Mouse (Mus musculus) kidney, embryonic 14.5 days (tissue): ENCODE measurements around the gene Tpgs1. TPM values are rescaled to one million over a fixed set of nuclear protein-coding genes. Genes with fewer than 3 reads are reported as not detected.

Experiments used
- ATAC-seq: fragments of 200-750 bp; cut with Nextera tagmentation; 2 replicates; pipeline ENCODE4 v1.8.0; 2017; ENCODE audit warnings: moderate number of reproducible peaks, mild to moderate bottlenecking, moderate TSS enrichment, moderate library complexity; ENCODE audit not compliant: low FRiP score, low TSS enrichment
- H3K27ac ChIP-seq: fragments of 300-500 bp; sonication (generic); 2 replicates; pipeline ENCODE4 v1.5.1; 2014; ENCODE audit warnings: low read depth, mild to moderate bottlenecking, low read length, moderate library complexity, mixed read lengths
- H3K27me3 ChIP-seq: fragments of 300-500 bp; sonication (generic); 2 replicates; pipeline ENCODE4 v1.6.1; 2014; ENCODE audit warnings: mild to moderate bottlenecking, low read length; ENCODE audit not compliant: control insufficient read depth, insufficient read depth
- H3K36me3 ChIP-seq: fragments of 300-500 bp; sonication (generic); 2 replicates; pipeline ENCODE4 v1.6.1; 2014; ENCODE audit warnings: low read length, mixed read lengths; ENCODE audit not compliant: control insufficient read depth, insufficient read depth
- H3K4me1 ChIP-seq: fragments of 300-500 bp; sonication (generic); 2 replicates; pipeline ENCODE4 v1.6.1; 2014; ENCODE audit warnings: low read length, mixed read lengths; ENCODE audit not compliant: control insufficient read depth, insufficient read depth
- H3K4me2 ChIP-seq: fragments of 300-500 bp; sonication (generic); replicated peaks from 2 replicates; pipeline ENCODE4 v1.6.1; 2014; ENCODE audit warnings: low read depth, mild to moderate bottlenecking, low read length
- H3K4me3 ChIP-seq: fragments of 300-500 bp; sonication (generic); 2 replicates; pipeline ENCODE4 v1.5.1; 2014; ENCODE audit warnings: mild to moderate bottlenecking, low read length
- H3K9ac ChIP-seq: fragments of 300-500 bp; sonication (generic); 2 replicates; pipeline ENCODE4 v1.6.1; 2014; ENCODE audit warnings: low read depth, mild to moderate bottlenecking, low read length, moderate library complexity
- H3K9me3 ChIP-seq: fragments of 300-500 bp; sonication (generic); 2 replicates; pipeline ENCODE4 v1.6.1; 2016; ENCODE audit warnings: low read length; ENCODE audit not compliant: control insufficient read depth
- WGBS: fragments of 180-500 bp; shearing (Covaris S2); extraction: QIAGEN DNeasy Blood & Tissue Kit; methylation state at CpG from one replicate; pipeline ENCODE4 v1.1.7; 2014; 5-methylcytosine and 5-hydroxymethylcytosine counted together
- polyA plus RNA-seq: library from polyadenylated mRNA; unstranded; fragments of >200 nt; fragmentation: Nextera tagmentation; extraction: Ambion mirVana; gene quantifications from 2 replicates; pipeline ENCODE4 v1.2.1, GENCODE M21; 2014

Tpgs1 gene
- polyA plus RNA-seq, 1 experiment from 2014 or later: 85.7 TPM

GRCm38 (mm10) chr10:79672088-79672455, 2.9 kb downstream of the Tpgs1 start:
- ATAC-seq: no peak
- Histone ChIP-seq H3K9ac (no peak overlapping the region), H3K4me3 (no peak overlapping the region)

GRCm38 (mm10) chr10:79673054-79673453, 3.9 kb downstream of the Tpgs1 start:
- 85% methylated on average over 3 of the region's 3 CpGs for WGBS
- H3K4me3 ChIP-seq: no peak overlapping the region
- H3K27ac ChIP-seq: no peak overlapping the region
- H3K4me2 ChIP-seq: no peak overlapping the region
- ATAC-seq: no peak
- no peaks in the 10 kb centered on the region for H3K27me3 ChIP-seq
- H3K4me1 ChIP-seq: peaks cover 25% of the 10 kb centered on the region
- H3K9ac ChIP-seq: no peak overlapping the region
- H3K9me3 ChIP-seq: no peaks in the 10 kb centered on the region
- peaks cover 15% of the 10 kb centered on the region; the same call in 1 of the 2 replicates for H3K36me3 ChIP-seq

More at GRCm38 (mm10) chr10:79672088-79672455, 2.9 kb downstream of the Tpgs1 start:
- peak overlapping the region; percentile 15 for H3K4me2 ChIP-seq
- H3K36me3 ChIP-seq: peaks cover 15% of the 10 kb centered on the region; the same call in 1 of the 2 replicates
- H3K4me1 ChIP-seq: peaks cover 25% of the 10 kb centered on the region
- H3K27me3 ChIP-seq: no peaks in the 10 kb centered on the region
- H3K9me3 ChIP-seq: no peaks in the 10 kb centered on the region
- peak overlapping the region; percentile 68; the same call in 1 of the 2 replicates for H3K27ac ChIP-seq
- 41% methylated on average over 3 of the region's 3 CpGs for WGBS

- 65% methylated on average over 42 of the region's 44 CpGs for WGBS
- H3K36me3 ChIP-seq: peaks cover 15% of the 10 kb centered on the region; the same call in 1 of the 2 replicates
Observed at GRCm38 (mm10) chr10:79675346-79676035, 6.3 kb downstream of the Tpgs1 start.

GRCm38 (mm10) chr10:79680606-79681495, 11.7 kb downstream of the Tpgs1 start:
- peak overlapping the region; percentile 83; the same call in 1 of the 2 replicates for H3K9ac ChIP-seq
- peak overlapping the region; percentile 64 for H3K4me2 ChIP-seq
- H3K4me3 ChIP-seq: peak overlapping the region; percentile 86
- peaks cover 24% of the 10 kb centered on the region for H3K4me1 ChIP-seq
- H3K27me3 ChIP-seq: no peaks in the 10 kb centered on the region
- H3K9me3 ChIP-seq: no peaks in the 10 kb centered on the region
- ATAC-seq: peak; percentile 36
- 23% methylated on average over 11 of the region's 11 CpGs for WGBS
- H3K36me3 ChIP-seq: peaks cover 23% of the 10 kb centered on the region
- H3K27ac ChIP-seq: peak overlapping the region; percentile 57

More at GRCm38 (mm10) chr10:79675346-79676035, 6.3 kb downstream of the Tpgs1 start:
- Histone ChIP-seq H3K4me2 (no peak overlapping the region), H3K27ac (no peak overlapping the region), H3K27me3 (no peaks in the 10 kb centered on the region), H3K4me3 (no peak overlapping the region), H3K9ac (no peak overlapping the region), H3K9me3 (no peaks in the 10 kb centered on the region), H3K4me1 (peaks cover 20% of the 10 kb centered on the region)
- no peak for ATAC-seq

- ATAC-seq: peak; percentile 94
- H3K36me3 ChIP-seq: peaks cover 29% of the 10 kb centered on the region
- no peaks in the 10 kb centered on the region for H3K9me3 ChIP-seq
- H3K27me3 ChIP-seq: no peaks in the 10 kb centered on the region
- peaks cover 24% of the 10 kb centered on the region for H3K4me1 ChIP-seq
- peak within 1 kb of the TSS; percentile 83 for H3K9ac ChIP-seq
- H3K27ac ChIP-seq: peak within 1 kb of the TSS; percentile 76
- peak within 1 kb of the TSS; percentile 86 for H3K4me3 ChIP-seq
- under 1% methylated on average over 83 of the region's 84 CpGs for WGBS
- peak within 1 kb of the TSS; percentile 78 for H3K4me2 ChIP-seq
Observed at GRCm38 (mm10) chr10:79681591-79682245, 12.5 kb downstream of the Tpgs1 start, which contains the start of gene Cdc34. Gene Cdc34 (plus strand): TSS chr10:79682195.

GRCm38 (mm10) chr10:79682551-79682915, 13.4 kb downstream of the Tpgs1 start:
- no peaks in the 10 kb centered on the region for H3K9me3 ChIP-seq
- ATAC-seq: peak; percentile 4; the same call in 1 of the 2 replicates
- peak overlapping the region; percentile 78 for H3K4me2 ChIP-seq
- peak overlapping the region; percentile 86 for H3K4me3 ChIP-seq
- WGBS: 0% methylated on average over 9 of the region's 10 CpGs
- peaks cover 24% of the 10 kb centered on the region for H3K4me1 ChIP-seq
- H3K9ac ChIP-seq: peak overlapping the region; percentile 83
- H3K27me3 ChIP-seq: no peaks in the 10 kb centered on the region
- H3K27ac ChIP-seq: peak overlapping the region; percentile 76
- H3K36me3 ChIP-seq: peaks cover 37% of the 10 kb centered on the region

- Histone ChIP-seq H3K4me1 (peaks cover 24% of the 10 kb centered on the region), H3K9me3 (no peaks in the 10 kb centered on the region), H3K36me3 (peaks cover 42% of the 10 kb centered on the region), H3K9ac (peak overlapping the region; percentile 83), H3K27ac (peak overlapping the region; percentile 76), H3K4me2 (peak overlapping the region; percentile 78), H3K27me3 (no peaks in the 10 kb centered on the region), H3K4me3 (peak overlapping the region; percentile 86)
- 5% methylated on average over 10 of the region's 10 CpGs for WGBS
- no peak for ATAC-seq
Observed at GRCm38 (mm10) chr10:79682916-79683582, 13.9 kb downstream of the Tpgs1 start.
